ENCODE assay signal across 8 mouse cellular contexts in genomic region chr13:45390312-45390961, GRCm38 (mm10). TPM values are rescaled to one million over a fixed set of nuclear protein-coding genes. Genes with fewer than 3 reads are reported as not detected.
DNase-seq lines count a peak whose midpoint lies in the region; ATAC-seq and TF ChIP-seq lines count a peak whose summit lies in the region.

No protein-coding gene starts in this region.

- peak overlapping the region; percentile 85 for H3K27ac ChIP-seq in brown adipose tissue, adult 24 weeks (replicated peaks; ENCODE audit: low read depth, low read length)
- H3K27ac ChIP-seq in forebrain, embryonic 14.5 days (ENCODE audit: low read depth, low read length), result no peak overlapping the region
- peak overlapping the region; percentile 75; the same call in 1 of the 2 replicates for H3K27ac ChIP-seq in hindbrain, embryonic 12.5 days
- peak overlapping the region; percentile 84 for H3K27ac ChIP-seq in limb, embryonic 14.5 days (replicated peaks; ENCODE audit: low read depth, low read length)
- 0 out of 2 replicates have a peak overlapping the region, but pooled peaks have one; percentile 62 for H3K27ac ChIP-seq in midbrain, embryonic 15.5 days

- H3K4me3 ChIP-seq in brown adipose tissue, adult 24 weeks (ENCODE audit: insufficient read depth, low read depth, low read length), result peak overlapping the region; percentile 97
- peak overlapping the region; percentile 46 for H3K4me3 ChIP-seq in forebrain, embryonic 14.5 days (ENCODE audit: low read depth, low read length)
- H3K4me3 ChIP-seq in hindbrain, embryonic 12.5 days, result peak overlapping the region; percentile 79
- peak overlapping the region; percentile 87 for H3K4me3 ChIP-seq in limb, embryonic 14.5 days (replicated peaks; ENCODE audit: low read length)
- peak overlapping the region; percentile 61 for H3K4me3 ChIP-seq in midbrain, embryonic 15.5 days

- 5% methylated on average over 25 of the region's 25 CpGs for WGBS in forebrain, embryonic 14.5 days
- 3% methylated on average over 25 of the region's 25 CpGs for WGBS in hindbrain, embryonic 12.5 days
- under 1% methylated on average over 24 of the region's 25 CpGs for WGBS in limb, embryonic 14.5 days
- WGBS in midbrain, embryonic 15.5 days, result 4% methylated on average over 25 of the region's 25 CpGs

- peak overlapping the region; percentile 97 for H3K4me2 ChIP-seq in forebrain, embryonic 14.5 days (ENCODE audit: low read length)
- peak overlapping the region; percentile 96 for H3K4me2 ChIP-seq in hindbrain, embryonic 12.5 days (replicated peaks)
- peak overlapping the region; percentile 85 for H3K4me2 ChIP-seq in limb, embryonic 14.5 days (replicated peaks; ENCODE audit: low read depth, low read length, severe bottlenecking)
- peak overlapping the region; percentile 88 for H3K4me2 ChIP-seq in midbrain, embryonic 15.5 days

- H3K9me3 ChIP-seq in forebrain, embryonic 14.5 days (replicated peaks; ENCODE audit: control insufficient read depth, low read length), result no peaks in the 10 kb centered on the region
- no peaks in the 10 kb centered on the region for H3K9me3 ChIP-seq in hindbrain, embryonic 12.5 days (replicated peaks)
- H3K9me3 ChIP-seq in limb, embryonic 14.5 days (ENCODE audit: control insufficient read depth, low read length), result no peaks in the 10 kb centered on the region
- H3K9me3 ChIP-seq in midbrain, embryonic 15.5 days, result no peaks in the 10 kb centered on the region

- no peaks in the 10 kb centered on the region for H3K36me3 ChIP-seq in forebrain, embryonic 14.5 days (ENCODE audit: control insufficient read depth, insufficient read depth, low read length)
- H3K36me3 ChIP-seq in hindbrain, embryonic 12.5 days, result no peaks in the 10 kb centered on the region
- 0 out of 2 replicates have a peak, but pooled peaks cover 4% of the 10 kb centered on the region for H3K36me3 ChIP-seq in limb, embryonic 14.5 days (ENCODE audit: control insufficient read depth, insufficient read depth, low read length)
- no peaks in the 10 kb centered on the region for H3K36me3 ChIP-seq in midbrain, embryonic 15.5 days (replicated peaks)
- H3K36me3 ChIP-seq in splenic B cell, adult 2 months (ENCODE audit: control insufficient read depth, insufficient read depth, low read length, poor library complexity, severe bottlenecking), result no peaks in the 10 kb centered on the region; the same call in none of the 2 replicates

- DNase-seq in MN1 (ENCODE audit: low spot score), result peak; percentile 53
- peak; percentile 54 for DNase-seq in forebrain, embryonic 14.5 days (ENCODE audit: low spot score)
- DNase-seq in limb, embryonic 14.5 days (ENCODE audit: low spot score), result peak; percentile 43
- DNase-seq in splenic B cell, adult 2 months (ENCODE audit: low read depth, low spot score), result peak; percentile 43

- H3K4me1 ChIP-seq in brown adipose tissue, adult 24 weeks (ENCODE audit: control insufficient read depth, insufficient read depth, insufficient read length, low read length), result peaks cover 8% of the 10 kb centered on the region
- peaks cover 10% of the 10 kb centered on the region for H3K4me1 ChIP-seq in forebrain, embryonic 14.5 days (ENCODE audit: control insufficient read depth, insufficient read depth, low read length)
- H3K4me1 ChIP-seq in hindbrain, embryonic 12.5 days, result peaks cover 31% of the 10 kb centered on the region
- H3K4me1 ChIP-seq in limb, embryonic 14.5 days (ENCODE audit: control insufficient read depth, insufficient read depth, low read length), result peaks cover 39% of the 10 kb centered on the region
- H3K4me1 ChIP-seq in midbrain, embryonic 15.5 days, result peaks cover 18% of the 10 kb centered on the region

- no peak for TF ChIP-seq POLR2A in limb, embryonic 14.5 days (IDR thresholded peaks at IDR 0.05; ENCODE audit: borderline replicate concordance, extremely low read depth, insufficient read depth, insufficient read length)

- H3K9ac ChIP-seq in forebrain, embryonic 14.5 days (ENCODE audit: low read length), result peak overlapping the region; percentile 72
- peak overlapping the region; percentile 84 for H3K9ac ChIP-seq in hindbrain, embryonic 12.5 days
- peak overlapping the region; percentile 84 for H3K9ac ChIP-seq in limb, embryonic 14.5 days (ENCODE audit: low read depth, low read length, severe bottlenecking)
- peak overlapping the region; percentile 60 for H3K9ac ChIP-seq in midbrain, embryonic 15.5 days

- no peak for ATAC-seq in forebrain, embryonic 14.5 days
- ATAC-seq in hindbrain, embryonic 12.5 days (ENCODE audit: low FRiP score), result no peak
- ATAC-seq in limb, embryonic 14.5 days (ENCODE audit: low FRiP score, low read depth), result no peak
- no peak; the same call in 1 of the 2 replicates for ATAC-seq in midbrain, embryonic 15.5 days (replicated peaks)
- no peak for ATAC-seq in activated CD4-positive, CD25-positive, alpha-beta regulatory T cell, adult 4 months

- peaks cover 2% of the 10 kb centered on the region; the same call in 1 of the 2 replicates for H3K27me3 ChIP-seq in forebrain, embryonic 14.5 days (replicated peaks; ENCODE audit: control insufficient read depth, insufficient read depth, low read length)
- no peaks in the 10 kb centered on the region for H3K27me3 ChIP-seq in hindbrain, embryonic 12.5 days
- no peaks in the 10 kb centered on the region for H3K27me3 ChIP-seq in limb, embryonic 14.5 days (ENCODE audit: control insufficient read depth, insufficient read depth, low read length)
- peaks cover 5% of the 10 kb centered on the region for H3K27me3 ChIP-seq in midbrain, embryonic 15.5 days (replicated peaks)
- H3K27me3 ChIP-seq in splenic B cell, adult 2 months (ENCODE audit: control insufficient read depth, insufficient read depth, low read length, poor library complexity, severe bottlenecking), result no peaks in the 10 kb centered on the region

RNA-seq across cellular contexts. Expression of gene Mylip, which starts 0.9 kb away (rescaled TPM):
- polyA plus RNA-seq in brown adipose tissue, adult 24 weeks (2012; ENCODE audit: insufficient read depth, insufficient read length, missing spikeins), result 4.7 and 12.9 TPM in 2 replicates
- 1.2 and 2.2 TPM in 2 replicates for polyA plus RNA-seq in forebrain, embryonic 14.5 days (2014; fragmentation: Nextera tagmentation; extraction: Ambion mirVana)
- 15.5 and 16.7 TPM in 2 replicates for polyA plus RNA-seq in hindbrain, embryonic 12.5 days (2016; fragmentation: Nextera tagmentation; extraction: Ambion mirVana)
- polyA plus RNA-seq in limb, embryonic 14.5 days (2012; rRNA removed), result 29.6 and 34.1 TPM in 2 replicates
- polyA plus RNA-seq in limb, embryonic 14.5 days (2014; fragmentation: Nextera tagmentation; extraction: Ambion mirVana), result 10.9 and 16.5 TPM in 2 replicates
- 6.5 and 6.7 TPM in 2 replicates for polyA plus RNA-seq in midbrain, embryonic 15.5 days (2015; fragmentation: Nextera tagmentation; extraction: Ambion mirVana)
- polyA plus RNA-seq in activated CD4-positive, CD25-positive, alpha-beta regulatory T cell, adult 4 months (2017; shearing (Covaris generic)), result 10 to 100 TPM; 15.5 to 18.3 TPM

Comparison
In these comparisons a context has a peak if more than half of its experiments do, and no peak if none do; other contexts are left out.
1. H3K4me3 ChIP-seq: peak in every context shown above with its lines; median percentile 97 in brown adipose tissue, adult 24 weeks; 87 in limb, embryonic 14.5 days; 79 in hindbrain, embryonic 12.5 days; 61 in midbrain, embryonic 15.5 days; 46 in forebrain, embryonic 14.5 days.